Mouse (Mus musculus) CD8-positive naive resting alpha-beta T cell, adult 2 months (primary cell): Measurements from ENCODE around the gene Rab5b.

Source experiments
- DNase-seq, 2 experiments: peaks; one replicate each; pipeline ENCODE4 v3.0.0; 2022; ENCODE audit warnings: low read depth in 2 of 2, low spot score in 2 of 2

Gene Rab5b

DNA sequence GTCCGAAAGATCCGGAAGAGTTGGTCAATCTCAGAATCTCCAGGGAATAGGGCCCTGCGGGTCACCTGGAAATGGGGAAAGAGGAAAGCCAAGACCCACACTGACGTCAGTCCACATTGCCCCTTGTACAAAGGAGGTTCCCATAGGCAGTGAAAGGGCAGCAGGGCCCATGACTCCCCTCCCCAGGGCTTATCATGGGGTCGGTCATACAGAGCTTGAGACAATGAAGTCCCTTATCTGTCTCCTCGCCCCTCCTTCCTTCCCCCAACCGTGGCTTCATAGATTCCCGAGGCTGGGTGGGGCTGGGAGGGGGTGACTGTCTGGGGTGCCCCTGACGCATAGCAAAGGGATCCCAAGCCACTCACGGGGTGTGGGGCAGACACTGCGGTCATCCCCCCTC is 3.5 kb upstream of the Rab5b start:
- no peak for DNase-seq

DNA sequence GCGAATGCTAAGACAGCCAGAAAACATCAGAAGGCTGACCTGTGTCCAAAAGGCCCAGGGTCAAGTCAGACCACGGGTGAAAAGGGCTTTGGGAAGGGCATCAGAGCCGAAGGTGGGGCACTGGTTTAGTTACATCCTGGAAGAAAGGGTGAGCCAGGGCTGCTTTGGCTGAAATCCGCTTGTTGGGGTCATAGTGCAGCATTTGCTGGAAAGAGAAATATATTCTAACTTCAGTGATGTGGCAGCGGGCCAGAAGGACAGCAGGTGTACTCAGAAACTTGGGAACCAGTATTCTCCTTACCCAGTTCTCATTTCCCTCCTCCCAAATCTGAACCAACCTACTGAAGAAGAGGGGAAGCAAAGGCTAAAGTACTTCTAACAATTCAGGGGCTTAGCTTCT is 2.9 kb upstream of the Rab5b start:
- no peak for DNase-seq

DNA sequence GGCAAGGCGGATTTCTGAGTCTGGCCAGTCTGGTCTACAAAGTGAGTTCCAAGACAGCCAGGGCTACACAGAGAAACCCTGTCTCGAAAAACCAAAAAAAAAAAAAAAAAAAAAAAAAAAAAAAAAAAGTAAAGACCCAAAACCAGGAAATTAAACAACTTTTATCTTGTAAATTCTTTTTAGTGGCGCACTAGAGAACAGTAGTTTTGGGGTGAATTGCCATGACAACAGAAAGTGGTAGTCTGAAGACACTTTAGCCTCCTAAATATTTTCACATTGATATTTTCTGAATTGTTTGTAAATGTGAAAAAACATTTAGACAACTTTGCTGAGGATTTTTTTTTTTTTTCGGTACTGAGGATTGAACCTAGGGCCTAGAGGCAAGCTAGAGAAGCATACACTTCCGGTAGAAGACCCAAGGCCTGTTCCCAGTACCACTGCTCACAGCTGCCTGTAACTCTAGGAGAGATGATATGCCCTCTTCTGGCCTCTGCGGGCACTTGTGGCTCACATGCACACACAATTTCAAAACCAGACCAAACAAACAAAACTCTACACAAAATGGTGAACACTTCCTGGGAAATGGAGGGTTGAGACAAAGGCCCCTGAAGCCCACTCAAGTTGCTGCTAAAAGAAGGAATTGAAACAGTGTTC is 1.1 kb upstream of the Rab5b start:
- no peak for DNase-seq

DNA sequence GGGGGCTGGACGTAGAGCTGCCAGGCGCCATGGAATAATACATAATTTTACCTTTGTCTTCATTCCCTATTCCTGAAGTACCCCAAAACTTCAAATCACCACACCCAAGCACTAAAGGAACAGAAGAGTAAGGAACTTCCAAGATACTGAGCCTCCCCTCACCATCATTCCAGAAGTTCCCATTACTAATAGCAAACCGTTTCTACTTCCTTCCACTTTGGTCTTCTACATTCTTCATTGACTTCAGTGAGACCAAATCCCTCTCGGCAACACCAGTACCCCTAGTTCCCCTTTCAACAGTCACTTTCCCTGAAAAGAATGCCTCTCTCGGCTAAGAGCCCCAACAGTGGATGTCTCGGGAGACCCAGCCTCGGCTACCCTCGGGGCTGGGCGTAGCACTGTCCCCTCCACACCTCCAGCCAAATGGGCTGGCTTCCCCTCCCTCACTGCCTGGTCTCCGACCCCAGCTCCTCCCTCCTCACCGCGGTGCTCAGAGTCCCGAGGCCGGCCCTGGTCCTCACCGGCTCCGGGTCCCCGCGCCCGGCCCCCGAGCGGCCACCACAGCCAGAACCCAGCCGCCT is 563 bp downstream of the Rab5b start:
- no peak for DNase-seq

DNA sequence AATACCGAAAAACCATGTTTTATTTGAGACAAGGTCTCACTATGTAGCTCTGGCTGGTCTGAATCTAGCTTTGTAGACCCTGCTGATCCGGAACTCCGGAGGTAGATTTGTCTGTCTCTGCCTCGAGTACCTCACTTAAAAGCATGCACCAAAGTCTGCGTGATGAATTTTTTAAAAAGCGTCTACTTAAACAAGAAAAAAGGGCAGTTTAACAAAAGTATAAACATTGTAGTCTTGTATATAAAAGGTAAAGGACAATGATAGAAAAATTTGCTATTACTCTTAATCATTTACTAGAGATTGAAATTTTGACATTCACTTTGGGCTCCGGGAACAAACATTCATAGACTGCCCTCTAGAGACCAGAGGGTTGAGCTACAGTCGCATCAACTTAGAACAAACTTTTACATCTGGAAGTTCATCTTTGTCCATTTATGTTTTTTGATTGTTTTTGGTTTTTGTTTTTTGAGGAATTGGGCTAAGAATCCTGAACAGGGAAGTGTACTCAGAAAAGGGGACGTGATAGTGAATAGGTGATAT is 21.5 kb downstream of the Rab5b start:
- DNase-seq: peak in 1 of 2 experiments; percentile 55

DNA sequence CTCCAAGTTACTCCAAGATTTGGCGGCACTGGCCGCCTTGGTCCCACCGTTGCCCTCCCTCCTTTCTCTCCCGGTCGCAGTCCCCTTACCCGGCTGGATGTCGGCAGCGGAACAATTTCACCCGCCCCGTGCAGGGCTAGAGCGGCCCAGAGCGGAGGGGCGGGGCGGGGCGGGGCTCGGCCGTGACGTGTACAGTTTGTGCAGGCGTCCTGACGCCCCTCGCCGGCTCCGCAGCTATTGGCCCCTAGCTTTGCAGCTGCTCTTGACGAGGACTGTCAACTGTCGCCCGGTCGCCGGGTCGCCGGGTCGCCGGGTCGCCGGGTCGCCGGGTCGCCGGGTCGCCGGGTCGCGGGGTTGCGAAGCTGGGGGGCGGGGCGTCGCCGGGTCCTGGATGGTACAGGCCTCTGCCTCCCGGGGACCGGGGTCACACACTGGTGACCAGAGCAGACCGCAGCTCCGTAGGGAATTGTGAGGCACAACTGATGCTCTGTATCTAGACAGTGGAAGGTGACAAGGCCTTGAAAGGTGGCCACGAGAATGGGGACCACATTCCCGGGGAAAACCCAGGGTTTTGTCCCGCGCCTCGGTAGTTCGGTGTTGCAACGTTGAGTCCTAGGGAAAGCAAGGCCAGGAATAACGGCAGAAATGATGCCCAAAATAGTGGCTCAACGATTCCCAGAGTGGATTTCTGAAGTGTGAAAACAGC is 22.1 kb downstream of the Rab5b start, which contains the start of gene Suox:
TSS of gene Suox (minus strand) at position 311 of the 706 bp plus-strand sequence.
- peak; percentile 58 to 70 for DNase-seq

DNA sequence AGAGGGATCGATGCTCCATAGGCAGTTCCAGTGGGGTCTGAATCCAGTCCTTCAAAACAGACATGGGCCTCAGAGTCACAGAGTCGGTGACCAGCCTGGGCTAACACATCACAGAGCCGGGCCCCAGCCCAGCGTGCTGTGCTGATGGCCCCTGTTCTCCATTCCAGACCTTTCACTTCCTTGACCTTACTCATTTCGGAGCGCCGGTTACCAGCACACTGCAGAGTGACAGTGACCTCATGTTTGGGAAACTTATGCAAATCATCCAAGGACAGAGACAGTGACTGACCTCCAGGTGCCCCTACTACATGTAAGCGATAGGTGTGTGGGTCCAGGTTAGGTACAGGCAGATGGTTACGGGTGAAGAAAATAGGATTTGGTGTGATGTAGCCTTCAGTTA is 24.9 kb downstream of the Rab5b start:
- DNase-seq: no peak

DNA sequence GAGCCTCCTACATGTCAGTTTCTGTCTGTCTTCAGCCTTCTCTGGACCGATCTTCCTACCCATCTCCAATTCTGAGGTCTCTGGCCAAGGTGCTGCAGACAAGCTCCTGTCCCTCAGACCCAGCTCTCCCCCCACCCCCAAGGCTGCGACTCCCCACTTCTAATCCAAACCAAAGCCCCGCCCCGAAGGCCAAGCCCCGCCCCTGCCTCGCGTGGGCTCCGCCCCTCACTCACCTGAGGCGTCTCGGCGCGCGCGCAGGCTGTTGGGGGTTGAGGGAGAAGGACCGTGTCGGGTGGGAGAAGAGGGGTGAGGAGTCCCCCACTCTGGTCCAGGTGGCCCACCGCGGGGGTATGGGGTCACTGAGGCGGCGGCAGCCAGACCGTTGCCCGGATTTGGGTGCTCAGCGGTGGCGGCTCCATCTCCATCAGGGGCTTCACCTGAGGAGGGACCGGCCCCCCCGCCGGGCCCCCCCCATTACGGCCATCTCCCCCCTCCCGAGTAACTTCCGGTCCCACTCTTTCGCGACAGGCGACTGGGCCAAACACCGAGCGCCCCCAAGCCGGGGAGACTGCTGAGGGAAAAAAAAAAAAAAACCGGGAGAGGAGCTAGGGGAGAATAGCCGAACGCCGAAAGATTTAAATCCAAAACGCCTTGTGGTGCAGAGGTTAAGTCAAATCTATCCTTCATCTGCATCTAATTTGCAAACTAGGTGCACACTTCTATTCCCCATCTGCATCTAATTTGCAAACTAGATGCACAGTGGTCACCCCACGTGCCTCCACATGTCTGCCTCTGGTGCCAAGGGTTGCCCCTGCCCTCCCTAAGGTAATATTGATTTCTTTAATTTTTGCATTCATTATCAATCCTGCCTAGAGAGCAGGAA is 27.0 kb downstream of the Rab5b start:
- peak; percentile 31 to 50 for DNase-seq

DNA sequence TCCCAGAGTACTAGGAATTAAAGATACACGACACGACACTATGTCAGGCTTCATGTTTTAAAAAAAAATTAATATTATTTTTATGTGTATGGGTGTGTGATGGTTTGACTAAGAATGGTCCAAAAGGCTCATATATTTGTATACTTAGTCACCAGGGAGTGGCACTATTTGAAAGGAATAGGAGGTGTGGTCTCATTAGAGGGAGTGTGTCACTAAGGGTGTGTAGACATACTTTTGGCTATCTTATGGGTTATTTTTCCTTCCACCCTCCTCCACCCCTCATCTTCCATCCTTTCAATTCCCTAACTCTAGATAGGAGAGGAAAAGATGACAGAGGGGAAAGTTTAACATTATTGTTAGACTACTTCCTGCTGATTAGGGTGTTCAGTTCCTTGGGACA is 30.3 kb downstream of the Rab5b start:
- no peak for DNase-seq

DNA sequence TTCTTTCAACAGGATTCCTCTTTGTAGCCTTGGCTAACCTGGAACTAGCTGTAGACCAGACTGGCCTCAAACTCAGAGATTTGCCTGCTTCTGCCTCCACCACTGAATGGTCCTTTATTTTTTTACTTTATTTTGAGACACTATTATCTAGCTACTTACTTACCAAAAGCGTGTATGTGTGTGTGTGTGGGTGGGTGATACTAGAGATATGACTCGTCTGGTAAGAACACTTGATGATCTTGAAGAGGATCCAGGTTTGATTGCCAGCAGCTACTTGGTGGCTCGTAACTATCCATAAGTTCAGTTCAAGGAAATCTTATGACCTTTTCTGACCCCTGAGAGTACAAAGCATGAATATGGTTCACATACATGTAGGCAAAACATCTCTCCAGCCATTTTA is 30.8 kb downstream of the Rab5b start:
- DNase-seq: no peak

DNA sequence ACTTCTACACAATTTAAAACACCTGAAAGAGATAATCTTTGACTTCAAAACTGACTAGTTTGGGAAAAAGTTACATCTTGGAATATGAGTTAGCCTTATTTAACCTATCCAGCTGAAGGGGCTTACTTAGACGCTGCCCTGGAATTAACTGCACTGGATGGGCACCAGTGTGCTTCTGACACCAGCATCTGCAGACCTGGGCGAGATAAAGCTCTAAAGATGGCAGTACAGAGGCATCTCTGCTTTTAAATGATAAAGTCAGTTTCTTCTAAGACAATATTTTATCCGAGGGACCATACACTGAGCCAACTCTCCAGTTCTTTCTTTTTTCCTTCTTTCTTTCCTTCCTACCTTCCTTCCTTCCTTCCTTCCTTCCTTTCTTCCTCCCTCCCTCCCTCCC is 31.3 kb downstream of the Rab5b start:
- no peak for DNase-seq

DNA sequence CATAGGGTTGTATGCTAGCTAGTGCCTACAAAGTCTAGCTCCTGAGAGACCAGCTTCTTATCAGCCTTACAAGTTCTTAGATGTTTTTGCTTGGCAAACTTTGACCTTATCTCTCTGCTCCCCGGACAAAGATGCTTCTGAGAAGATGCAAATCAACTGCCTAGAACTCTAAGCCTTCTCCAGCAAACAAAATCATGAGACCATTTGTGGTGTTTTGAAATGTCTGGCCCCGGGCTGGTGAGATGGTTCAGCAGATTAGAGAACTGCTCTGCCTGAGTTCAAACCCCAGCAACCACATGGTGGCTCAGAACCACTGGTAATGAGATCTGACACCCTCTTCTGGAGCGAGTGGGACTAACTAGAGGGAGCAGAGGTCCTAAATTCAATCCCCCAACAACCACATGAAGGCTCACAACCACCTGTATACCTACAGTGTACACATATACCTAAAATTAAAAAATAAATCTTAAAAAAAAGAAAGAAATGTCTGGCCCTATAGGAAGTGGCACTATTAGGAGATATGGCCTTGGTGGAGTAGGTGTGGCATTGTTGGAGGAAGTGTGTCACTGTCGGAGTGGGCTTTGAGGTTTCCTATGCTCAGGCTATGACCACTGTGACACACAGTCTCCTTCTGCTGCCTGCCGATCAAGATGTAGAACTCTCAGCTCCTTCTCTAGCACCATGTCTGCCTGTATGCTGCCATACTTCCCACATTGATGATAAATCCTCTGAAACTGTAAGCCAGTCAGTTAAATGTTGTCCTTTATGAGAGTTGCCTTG is 32.4 kb downstream of the Rab5b start:
- no peak for DNase-seq

DNA sequence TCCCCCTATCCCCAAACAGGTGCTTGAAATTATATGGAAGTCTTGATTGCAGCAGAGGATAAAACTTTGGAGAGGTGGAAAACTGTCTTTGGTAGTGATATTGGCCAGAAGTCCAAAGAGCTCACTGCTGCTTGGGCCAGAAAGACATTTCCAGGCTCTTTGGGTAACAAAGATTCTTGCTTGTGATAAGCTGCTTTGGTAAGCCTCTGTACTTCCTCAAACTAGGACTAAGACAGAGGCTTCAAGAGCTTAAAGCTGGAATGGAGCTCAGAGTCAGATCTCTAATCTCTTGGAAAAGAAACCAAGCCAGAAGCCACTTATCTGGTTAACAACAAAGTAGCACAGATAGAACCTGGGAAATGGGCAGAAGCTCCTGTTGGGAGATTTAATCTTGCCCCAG is 33.6 kb downstream of the Rab5b start:
- no peak for DNase-seq

DNA sequence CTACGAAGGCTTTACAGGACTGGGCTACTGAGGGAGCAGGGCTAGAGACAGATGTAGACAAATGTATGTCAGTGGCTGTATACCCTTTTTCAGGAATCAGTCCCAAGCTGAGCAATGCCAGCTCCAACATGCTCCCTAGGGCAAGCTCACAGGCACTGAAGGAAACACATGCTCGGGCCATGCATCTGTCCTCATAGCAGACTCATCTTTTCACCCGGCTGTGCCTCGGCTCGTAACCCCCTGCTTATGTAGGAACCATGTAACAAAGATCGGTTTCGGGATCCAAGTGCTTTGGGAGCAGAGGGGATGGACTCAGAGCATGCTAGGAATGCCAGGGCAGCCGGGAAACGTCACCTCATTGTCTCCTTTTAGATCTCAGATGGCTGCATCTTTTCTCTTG is 36.6 kb downstream of the Rab5b start:
- DNase-seq: no peak

DNA sequence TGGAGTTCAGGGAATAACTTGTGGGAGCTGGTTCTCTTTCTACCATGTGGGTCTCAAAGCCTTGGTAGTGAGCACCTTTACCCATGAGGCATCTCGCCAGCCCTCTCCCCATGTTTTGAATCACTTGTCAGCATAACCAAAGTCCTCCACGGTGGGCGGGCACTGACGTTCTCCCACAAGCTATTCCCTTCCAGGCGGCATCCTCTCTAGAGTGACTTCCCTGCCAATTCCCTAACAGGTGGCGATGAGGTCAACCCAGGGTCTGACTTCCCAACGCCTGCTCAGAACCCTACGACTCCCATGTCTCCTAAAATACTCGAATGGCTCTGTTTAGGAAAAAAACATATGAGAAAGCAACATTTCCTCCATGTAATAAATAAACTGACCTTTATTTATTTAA is 38.2 kb downstream of the Rab5b start:
- DNase-seq: no peak

DNA sequence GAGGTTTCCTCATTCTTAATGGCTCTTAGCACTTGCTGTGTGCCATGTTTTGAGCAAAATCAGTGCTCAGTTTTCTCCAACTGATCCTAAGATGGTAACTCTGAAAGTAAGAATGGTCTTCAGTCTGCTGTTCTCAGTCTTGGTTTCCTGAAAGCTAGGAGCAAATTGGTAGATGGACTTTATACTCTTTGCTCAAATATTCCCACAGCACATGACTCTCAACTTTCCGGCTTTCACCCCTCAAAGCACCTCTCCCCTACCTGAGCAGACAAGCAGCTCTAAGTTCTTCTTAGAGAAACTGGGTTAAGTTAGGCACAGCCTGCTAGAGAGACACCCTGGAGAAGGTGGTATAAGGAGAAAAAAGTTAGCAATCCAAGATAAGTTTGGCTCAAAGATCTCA is 39.3 kb downstream of the Rab5b start:
- DNase-seq: no peak

DNA sequence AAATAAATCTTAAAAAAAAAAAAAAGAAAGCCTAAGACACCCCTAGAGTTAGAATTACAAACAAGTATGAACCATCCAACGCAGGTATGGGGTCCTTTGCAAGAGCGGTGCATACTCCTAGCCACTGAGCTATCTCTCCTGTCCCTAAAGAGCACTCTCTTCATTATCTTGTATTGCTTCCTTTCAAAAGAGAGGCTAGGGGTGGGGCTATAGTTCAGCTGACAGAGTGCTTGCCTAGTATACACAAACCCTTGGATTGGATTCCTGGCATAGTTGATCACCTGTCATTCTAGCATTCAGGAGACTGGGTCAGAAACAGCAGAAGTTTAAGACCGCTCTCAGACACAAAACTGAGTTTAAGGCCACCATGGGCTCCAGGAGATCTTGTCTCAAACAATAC is 40.8 kb downstream of the Rab5b start:
- DNase-seq: no peak

DNA sequence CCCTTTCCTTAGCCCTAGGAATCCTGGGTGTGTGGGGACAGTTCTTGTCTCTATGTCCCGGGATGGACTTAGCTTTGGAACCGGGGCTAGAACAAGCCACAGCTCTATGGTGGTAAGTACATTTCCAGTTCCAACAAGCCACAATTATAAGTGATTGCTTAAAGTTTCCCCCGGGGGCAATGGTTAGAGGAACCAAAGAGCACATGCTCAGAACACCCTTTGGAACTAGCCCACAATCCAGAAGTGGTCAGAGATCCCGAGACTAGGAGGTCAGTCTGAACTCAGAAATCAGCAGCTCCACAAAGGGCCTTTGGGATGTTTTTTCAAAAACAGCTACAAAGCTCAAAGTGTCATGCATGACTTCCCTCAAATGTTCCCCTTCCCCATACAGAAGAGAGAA is 42.2 kb downstream of the Rab5b start:
- DNase-seq: no peak

DNA sequence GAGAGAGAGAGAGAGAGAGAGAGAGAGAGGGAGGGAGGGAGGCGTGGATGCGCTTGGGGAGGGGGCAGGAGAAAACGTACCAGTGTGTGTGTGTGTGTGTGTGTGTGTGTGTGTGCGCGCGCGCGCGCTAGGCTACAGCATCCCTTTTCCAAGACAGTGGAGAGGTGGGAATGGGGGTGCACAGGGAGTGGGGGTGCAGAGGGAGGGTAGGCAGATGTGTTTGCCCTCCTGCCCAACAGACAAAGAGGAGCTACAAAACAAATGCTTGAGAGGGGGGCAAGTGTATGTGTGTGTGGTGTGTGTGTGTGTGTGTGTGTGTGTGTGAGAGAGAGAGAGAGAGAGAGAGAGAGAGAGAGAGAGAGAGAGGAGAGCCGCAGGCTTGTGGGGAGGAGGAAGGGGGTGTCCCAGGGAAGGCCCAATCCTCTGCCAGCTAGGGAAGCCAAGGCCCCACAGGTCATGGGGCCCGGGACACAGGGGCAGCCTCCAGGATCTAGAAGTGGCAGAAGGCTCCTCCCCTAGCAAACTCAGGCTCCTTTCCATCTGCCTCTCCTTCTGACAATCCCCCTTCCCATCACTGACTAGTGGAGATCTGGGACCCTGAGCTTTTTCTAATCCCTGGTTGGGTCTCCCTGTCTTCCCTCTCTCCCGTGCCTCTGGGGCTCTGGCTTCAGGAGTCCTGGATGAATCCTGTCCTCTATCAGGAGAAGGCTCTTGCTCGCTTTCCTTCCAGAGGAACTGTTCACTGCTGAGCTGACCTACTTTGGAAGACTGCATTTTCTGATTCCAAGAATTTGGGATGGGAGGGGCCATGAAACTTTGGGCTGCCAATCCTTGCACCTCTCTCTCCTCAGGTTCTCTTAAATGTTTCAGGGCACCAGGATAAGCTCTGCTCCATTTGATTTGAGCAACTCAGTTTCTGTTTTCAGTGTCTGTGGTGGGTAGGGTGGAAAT is 49.6 kb downstream of the Rab5b start:
- no peak for DNase-seq
